In genomic region chr9:50031318-50031717, GRCm38 (mm10) we compare ENCODE assay signal across 24 mouse cellular contexts.
DNase-seq lines count a peak whose midpoint lies in the region; ATAC-seq lines count a peak whose summit lies in the region.
"Had no signal": no experiment of that assay in that cellular context is flagged by ENCODE, and none has a peak within 500 bp of the region (broad histone marks: within the 10 kb centered on the region; RNA-seq: fewer than 3 reads in every experiment).

No protein-coding gene starts in this region.

- no peaks in the 10 kb centered on the region for H3K36me3 ChIP-seq in midbrain, embryonic 10.5 days
- no peaks in the 10 kb centered on the region for H3K36me3 ChIP-seq in midbrain, embryonic 15.5 days (replicated peaks)
- H3K36me3 ChIP-seq: embryonic facial prominence, embryonic 15.5 days; hindbrain, embryonic 10.5 days had no signal

- H3K9me3 ChIP-seq in midbrain, embryonic 10.5 days (replicated peaks) = no peaks in the 10 kb centered on the region
- H3K9me3 ChIP-seq in midbrain, embryonic 15.5 days = no peaks in the 10 kb centered on the region
- H3K9me3 ChIP-seq: embryonic facial prominence, embryonic 15.5 days; hindbrain, embryonic 10.5 days had no signal

- ATAC-seq in midbrain, embryonic 15.5 days (replicated peaks) = no peak
- ATAC-seq: forebrain, embryonic 16.5 days; intestine, postnatal 0 days; Patski had no signal

- WGBS in midbrain, embryonic 10.5 days = 40% methylated on average over 2 of the region's 2 CpGs
- WGBS in midbrain, embryonic 15.5 days = 18% methylated on average over 2 of the region's 2 CpGs

- intact Hi-C loops in heart, postnatal 14 days (cut with DNase I) = no loop called here

- H3K4me3 ChIP-seq in midbrain, embryonic 10.5 days = no peak overlapping the region
- H3K4me3 ChIP-seq in midbrain, embryonic 15.5 days = no peak overlapping the region
- H3K4me3 ChIP-seq: embryonic facial prominence, embryonic 15.5 days; hindbrain, embryonic 10.5 days had no signal

- peaks cover 31% of the 10 kb centered on the region for H3K4me1 ChIP-seq in midbrain, embryonic 10.5 days
- H3K4me1 ChIP-seq in midbrain, embryonic 15.5 days = peaks cover 8% of the 10 kb centered on the region; the same call in 1 of the 2 replicates

- no peak overlapping the region for H3K9ac ChIP-seq in midbrain, embryonic 15.5 days
- H3K9ac ChIP-seq: embryonic facial prominence, embryonic 15.5 days; hindbrain, embryonic 14.5 days had no signal

- no peaks in the 10 kb centered on the region for H3K27me3 ChIP-seq in midbrain, embryonic 10.5 days (ENCODE audit: low read depth, poor library complexity, severe bottlenecking)
- H3K27me3 ChIP-seq in midbrain, embryonic 15.5 days (replicated peaks) = no peaks in the 10 kb centered on the region
- H3K27me3 ChIP-seq: embryonic facial prominence, embryonic 15.5 days had no signal

- peak; percentile 20 to 21 for DNase-seq in cerebellum, postnatal 10 days
- no peak for DNase-seq in cerebellum, postnatal 36 days
- peak; percentile 49 for DNase-seq in heart, adult 11 months
- DNase-seq in heart, postnatal 14 days = no peak
- no peak for DNase-seq in midbrain, embryonic 10.5 days (ENCODE audit: low spot score)
- DNase-seq in retina, embryonic 14.5 days (ENCODE audit: low spot score) = peak; percentile 59
- no peak for DNase-seq in thymus, adult 18-20 months
- DNase-seq: adrenal gland, adult 2 months; adrenal gland, postnatal 14 days; cerebellum, adult 18-20 months; cerebellum, adult 9-10 months; cerebellum, postnatal 25 days; embryo, embryonic 11 days; gastrocnemius, postnatal 10 days; gastrocnemius, postnatal 36 days; heart, postnatal 36 days had no signal

- no peak overlapping the region for H3K4me2 ChIP-seq in midbrain, embryonic 15.5 days
- H3K4me2 ChIP-seq: embryonic facial prominence, embryonic 15.5 days; heart, embryonic 11.5 days; hindbrain, embryonic 14.5 days had no signal

- H3K27ac ChIP-seq in midbrain, embryonic 10.5 days (replicated peaks) = 0 out of 2 replicates have a peak overlapping the region, but pooled peaks have one; percentile 9
- H3K27ac ChIP-seq in midbrain, embryonic 15.5 days = no peak overlapping the region
- H3K27ac ChIP-seq: embryonic facial prominence, embryonic 15.5 days; hindbrain, embryonic 14.5 days had no signal

Comparison
In these comparisons a context has a peak if more than half of its experiments do, and no peak if none do; other contexts are left out.
1. DNase-seq: peak in cerebellum, postnatal 10 days (2 of 2), heart, adult 11 months (single experiment) and retina, embryonic 14.5 days (single experiment); none in cerebellum, postnatal 36 days (0 of 2), heart, postnatal 14 days (0 of 2), midbrain, embryonic 10.5 days (single experiment) and thymus, adult 18-20 months (0 of 2).